ENCODE assay signal across 14 mouse cellular contexts in the genomic region with DNA sequence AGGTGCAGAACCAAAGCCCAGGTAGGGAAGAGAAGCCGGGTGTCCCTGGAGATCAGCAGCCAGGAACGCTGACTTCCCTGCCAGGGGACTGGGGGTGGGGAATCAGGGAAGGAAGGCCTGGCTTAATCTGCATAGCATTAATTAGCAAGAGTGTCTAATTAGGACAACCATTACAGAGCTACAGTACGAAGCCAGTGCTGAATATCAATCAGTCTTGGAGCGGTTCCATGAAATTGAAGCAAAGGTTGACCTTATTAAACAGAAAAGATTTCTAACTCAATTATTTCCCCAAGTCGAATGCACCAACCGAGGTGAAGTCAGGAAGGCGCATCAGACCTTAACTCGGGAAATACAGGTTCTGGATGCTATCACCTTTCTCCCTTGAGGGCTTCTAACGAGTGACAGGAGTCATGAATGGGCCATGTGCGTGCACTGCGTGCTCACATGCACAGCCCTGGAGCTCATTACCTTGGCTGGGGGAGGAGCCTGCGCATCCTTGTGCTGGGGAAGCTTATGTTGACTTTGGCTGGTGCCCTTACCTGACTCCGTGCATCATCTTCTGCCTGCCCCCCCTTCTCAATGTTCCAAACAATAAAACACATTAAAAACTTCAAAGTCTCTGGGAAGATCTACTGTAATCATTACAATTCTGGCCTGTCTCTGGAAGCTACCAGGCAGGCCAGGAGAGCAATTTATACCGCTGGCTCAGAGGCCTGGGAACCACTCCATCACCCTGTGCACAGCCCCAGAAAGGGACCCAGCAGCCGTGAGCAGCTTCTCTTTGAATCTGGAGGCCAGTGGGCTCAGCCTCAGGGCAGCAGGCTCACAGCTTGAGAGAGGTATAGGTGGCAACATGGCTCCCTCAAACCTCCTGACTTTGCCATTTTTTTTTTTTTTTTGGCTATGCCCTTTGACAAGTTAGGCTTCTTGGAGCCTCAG. TPM values are rescaled to one million over a fixed set of nuclear protein-coding genes. Genes with fewer than 3 reads are reported as not detected.
A peak's percentile ranks its signal among the peaks of the same experiment; 100 is the strongest.
DNase-seq lines count a peak whose midpoint lies in the region; ATAC-seq lines count a peak whose summit lies in the region.
"Had no signal": no experiment of that assay in that cellular context is flagged by ENCODE, and none has a peak within 500 bp of the region (broad histone marks: within the 10 kb centered on the region; RNA-seq: fewer than 3 reads in every experiment).

No protein-coding gene starts in this region.

- H3K9me3 ChIP-seq in forebrain, embryonic 16.5 days (ENCODE audit: control insufficient read depth, low read length), result no peaks in the 10 kb centered on the region
- H3K9me3 ChIP-seq in neural tube, embryonic 15.5 days (replicated peaks), result no peaks in the 10 kb centered on the region
- H3K9me3 ChIP-seq: heart, embryonic 12.5 days; limb, embryonic 10.5 days; liver, embryonic 15.5 days had no signal

- DNase-seq in embryo, embryonic 11 days, result peak; percentile 38
- DNase-seq in embryo, embryonic 10.5 days (ENCODE audit: low spot score), result no peak
- peak; percentile 75 for DNase-seq in retina, postnatal 1 day
- DNase-seq in retina, embryonic 14.5 days (ENCODE audit: low spot score), result no peak
- DNase-seq in spleen, postnatal 4 days (ENCODE audit: low spot score in 2 of 2), result no peak
- DNase-seq in cerebellum, adult 9-11 months, result no peak
- DNase-seq: cerebellum, adult 9-10 months; kidney, postnatal 14 days; thymus, adult 2 months had no signal

- no peak overlapping the region for H3K9ac ChIP-seq in forebrain, embryonic 16.5 days (replicated peaks; ENCODE audit: low read depth, low read length)
- H3K9ac ChIP-seq in neural tube, embryonic 15.5 days (replicated peaks), result no peak overlapping the region
- H3K9ac ChIP-seq: heart, embryonic 12.5 days; liver, embryonic 15.5 days had no signal

- H3K27ac ChIP-seq in forebrain, embryonic 16.5 days (ENCODE audit: low read length), result peak overlapping the region; percentile 64
- peak overlapping the region; percentile 54 for H3K27ac ChIP-seq in neural tube, embryonic 15.5 days (replicated peaks)
- H3K27ac ChIP-seq: limb, embryonic 10.5 days; liver, embryonic 15.5 days had no signal

- H3K4me3 ChIP-seq in forebrain, embryonic 16.5 days (replicated peaks; ENCODE audit: low read length), result no peak overlapping the region
- no peak overlapping the region for H3K4me3 ChIP-seq in neural tube, embryonic 15.5 days (replicated peaks)
- H3K4me3 ChIP-seq: heart, embryonic 12.5 days; limb, embryonic 10.5 days; liver, embryonic 15.5 days had no signal

- ATAC-seq in forebrain, embryonic 16.5 days, result peak; percentile 95
- ATAC-seq in neural tube, embryonic 15.5 days (ENCODE audit: low FRiP score), result peak; percentile 65; the same call in 1 of the 2 replicates

- H3K36me3 ChIP-seq in forebrain, embryonic 16.5 days (ENCODE audit: control insufficient read depth, insufficient read depth), result no peaks in the 10 kb centered on the region
- no peaks in the 10 kb centered on the region for H3K36me3 ChIP-seq in neural tube, embryonic 15.5 days
- H3K36me3 ChIP-seq: heart, embryonic 12.5 days; limb, embryonic 10.5 days; liver, embryonic 15.5 days had no signal

- WGBS in forebrain, embryonic 16.5 days, result 20% methylated on average over 15 of the region's 15 CpGs
- 37% methylated on average over 15 of the region's 15 CpGs for WGBS in neural tube, embryonic 15.5 days

- no peak overlapping the region for H3K4me2 ChIP-seq in forebrain, embryonic 16.5 days (ENCODE audit: low read length)
- no peak overlapping the region for H3K4me2 ChIP-seq in neural tube, embryonic 15.5 days
- H3K4me2 ChIP-seq: heart, embryonic 12.5 days; liver, embryonic 15.5 days had no signal

- peaks cover 15% of the 10 kb centered on the region for H3K4me1 ChIP-seq in forebrain, embryonic 16.5 days (replicated peaks; ENCODE audit: control insufficient read depth, insufficient read depth, low read length)
- H3K4me1 ChIP-seq in neural tube, embryonic 15.5 days, result peaks cover 27% of the 10 kb centered on the region
- H3K4me1 ChIP-seq: heart, embryonic 12.5 days had no signal

- no peaks in the 10 kb centered on the region for H3K27me3 ChIP-seq in forebrain, embryonic 16.5 days (replicated peaks; ENCODE audit: control insufficient read depth, insufficient read depth, low read length)
- no peaks in the 10 kb centered on the region for H3K27me3 ChIP-seq in neural tube, embryonic 15.5 days (replicated peaks)

RNA-seq across cellular contexts. Expression of a gene that starts 39.3 kb away (rescaled TPM):
- polyA plus RNA-seq in forebrain, embryonic 16.5 days (2015; fragmentation: Nextera tagmentation; extraction: Ambion mirVana), result 8.1 and 8.2 TPM in 2 replicates
- 8.5 and 12.1 TPM in 2 replicates for polyA plus RNA-seq in neural tube, embryonic 15.5 days (2015; fragmentation: Nextera tagmentation; extraction: Ambion mirVana)

Comparison
In these comparisons a context has a peak if more than half of its experiments do, and no peak if none do; other contexts are left out.
1. DNase-seq: peak in embryo, embryonic 11 days (single experiment) and retina, postnatal 1 day (single experiment); none in embryo, embryonic 10.5 days (single experiment), retina, embryonic 14.5 days (single experiment), spleen, postnatal 4 days (0 of 2) and cerebellum, adult 9-11 months (single experiment).